Mouse (Mus musculus) MEL (cell line): ENCODE data around the gene Ephb3.

ENCODE experiments used
- CTCF ChIP-seq, 3 experiments: IDR thresholded peaks in 2 of 3; conservative IDR thresholded peaks in 1 of 3; 2 replicates each; pipeline ENCODE4 v1.5.1; 2011 to 2012; ENCODE audit warnings: low read length in 3 of 3, low read depth in 2 of 3, mild to moderate bottlenecking in 2 of 3, improper control_type of control experiment in 1 of 3, inconsistent platforms in 1 of 3, mixed read lengths in 1 of 3, moderate library complexity in 1 of 3; ENCODE audit not compliant: control insufficient read depth in 1 of 3, insufficient read depth in 1 of 3, poor library complexity in 1 of 3, severe bottlenecking in 1 of 3
- E2F4 ChIP-seq: IDR thresholded peaks from 2 replicates; pipeline ENCODE4 v1.6.1; 2011; ENCODE audit warnings: low read depth, low read length, improper control_type of control experiment, borderline replicate concordance
- ELF1 ChIP-seq: IDR thresholded peaks from 2 replicates; pipeline ENCODE4 v1.6.1; 2014; ENCODE audit warnings: low read depth, mild to moderate bottlenecking, inconsistent platforms, low read length, improper control_type of control experiment, moderate library complexity
- EP300 ChIP-seq, 2 experiments: IDR thresholded peaks; 2 replicates each; pipeline ENCODE4 v1.6.1; 2011; ENCODE audit warnings: improper control_type of control experiment in 2 of 2, low read length in 2 of 2, low read depth in 1 of 2, mild to moderate bottlenecking in 1 of 2
- GATA1 ChIP-seq: IDR thresholded peaks from 2 replicates; pipeline ENCODE4 v1.6.1; 2011; ENCODE audit warnings: low read depth, low read length, improper control_type of control experiment
- MAX ChIP-seq: IDR thresholded peaks from 2 replicates; pipeline ENCODE4 v1.6.1; 2011; ENCODE audit warnings: low read length, improper control_type of control experiment
- MAZ ChIP-seq: IDR thresholded peaks from 2 replicates; pipeline ENCODE4 v1.6.1; 2012; ENCODE audit warnings: low read depth, mild to moderate bottlenecking, inconsistent platforms, low read length, improper control_type of control experiment
- MYC ChIP-seq: IDR thresholded peaks from 2 replicates; pipeline ENCODE4 v1.6.1; 2011; ENCODE audit warnings: low read depth, mild to moderate bottlenecking, low read length, improper control_type of control experiment, moderate library complexity
- POLR2A ChIP-seq, 2 experiments: IDR thresholded peaks; 2 replicates each; pipeline ENCODE4 v1.6.1; 2011 to 2012; ENCODE audit warnings: low read length in 2 of 2, mild to moderate bottlenecking in 2 of 2, control low read depth in 1 of 2, improper control_type of control experiment in 1 of 2, low read depth in 1 of 2, moderate library complexity in 1 of 2; ENCODE audit not compliant: control insufficient read depth in 1 of 2, insufficient read depth in 1 of 2, poor library complexity in 1 of 2
- SIN3A ChIP-seq: IDR thresholded peaks from 2 replicates; pipeline ENCODE4 v1.6.1; 2012; ENCODE audit warnings: low read length, improper control_type of control experiment, inconsistent platforms
- USF1 ChIP-seq: IDR thresholded peaks from 2 replicates; pipeline ENCODE4 v1.6.1; 2014; ENCODE audit warnings: low read depth, mild to moderate bottlenecking, inconsistent platforms, low read length, improper control_type of control experiment, moderate library complexity
- ZNF384 ChIP-seq: IDR thresholded peaks from 2 replicates; pipeline ENCODE4 v1.6.1; 2012; ENCODE audit warnings: low read depth, mild to moderate bottlenecking, inconsistent platforms, low read length, improper control_type of control experiment

GRCm38 (mm10) chr16:21184697-21185096 lies 19.9 kb upstream of the Ephb3 start:
- TF ChIP-seq SIN3A, result no peak
- no peak for TF ChIP-seq GATA1
- no peak for TF ChIP-seq CTCF (IDR thresholded peaks at IDR 0.05 in 2 of 3, conservative IDR thresholded peaks at IDR 0.05 in 1 of 3; ENCODE audit: control insufficient read depth in 1 of 3, insufficient read depth in 1 of 3, low read depth in 2 of 3, low read length in 3 of 3, poor library complexity in 1 of 3, severe bottlenecking in 1 of 3)
- TF ChIP-seq MAX, result no peak
- TF ChIP-seq POLR2A (IDR thresholded peaks at IDR 0.05; ENCODE audit: control insufficient read depth in 1 of 2, insufficient read depth in 1 of 2, low read depth in 1 of 2, low read length in 2 of 2, poor library complexity in 1 of 2), result no peak
- TF ChIP-seq ELF1, result no peak
- TF ChIP-seq MYC, result no peak
- TF ChIP-seq USF1, result no peak
- TF ChIP-seq ZNF384, result no peak
- TF ChIP-seq EP300 (IDR thresholded peaks at IDR 0.05; ENCODE audit: low read depth in 1 of 2, low read length in 2 of 2), result no peak
- no peak for TF ChIP-seq MAZ
- no peak for TF ChIP-seq E2F4
